Mouse (Mus musculus) B cell, adult 2 months (primary cell): Measurements from ENCODE around the gene Casp14.
"Not testable (repeated sequence)": the region's sequence is repeated elsewhere in the genome, so short reads cannot be mapped to it uniquely, and the experiment has no call there.

Source experiments
- DNase-seq, 2 experiments: peaks; one replicate each; pipeline ENCODE4 v3.0.0; 2022

The Casp14 gene

GRCm38 (mm10) chr10:78666696-78667095, 51.4 kb downstream of the Casp14 start:
- DNase-seq: not testable (repeated sequence)

GRCm38 (mm10) chr10:78664546-78664945, 53.5 kb downstream of the Casp14 start:
- no peak for DNase-seq
